Mouse (Mus musculus) kidney, adult 2 months (tissue): ENCODE data around the gene Haus3.

Experiments used
- CTCF ChIP-seq: fragments of 200-500 bp; conservative IDR thresholded peaks from 2 replicates; pipeline ENCODE4 v1.5.1; 2011; ENCODE audit warnings: low read depth, mild to moderate bottlenecking, control low read depth, low read length, moderate library complexity, mixed read lengths; ENCODE audit not compliant: insufficient read depth, insufficient read length
- POLR2A ChIP-seq: fragments of 200-500 bp; IDR thresholded peaks from one replicate; pipeline ENCODE4 v1.6.1; 2011; ENCODE audit warnings: low read depth, low read length, control low read depth

GRCm38 (mm10) chr5:34191843-34192242 is 22.5 kb upstream of the Haus3 start:
- TF ChIP-seq POLR2A (no peak), CTCF (peak; percentile 51)
